11 mouse cellular contexts compared by ENCODE assay signal in genomic region chr1:169027241-169027640, GRCm38 (mm10).
"Had no signal": no experiment of that assay in that cellular context is flagged by ENCODE, and none has a peak within 500 bp of the region (broad histone marks: within the 10 kb centered on the region; RNA-seq: fewer than 3 reads in every experiment).

No protein-coding gene starts in this region.

- DNase-seq: kidney, adult 18-20 months; kidney, adult 9 months; kidney, postnatal 14 days; layer of hippocampus, adult 9-11 months; liver, postnatal 0 days; lung, embryonic 14.5 days; right cerebral cortex, postnatal 25 days; thymus, adult 2 months; thymus, postnatal 14 days; thymus, postnatal 4 days had no signal

- ATAC-seq: liver, postnatal 0 days; lung, postnatal 0 days had no signal
